17 mouse cellular contexts compared by ENCODE assay signal in genomic region chr5:73576708-73577107, GRCm38 (mm10). TPM values are rescaled to one million over a fixed set of nuclear protein-coding genes. Genes with fewer than 3 reads are reported as not detected.
DNase-seq lines count a peak whose midpoint lies in the region; TF ChIP-seq lines count a peak whose summit lies in the region.
"Had no signal": no experiment of that assay in that cellular context is flagged by ENCODE, and none has a peak within 500 bp of the region (broad histone marks: within the 10 kb centered on the region; RNA-seq: fewer than 3 reads in every experiment).

No protein-coding gene starts in this region.

- peak; percentile 84 for DNase-seq in heart, adult 11 months
- no peak for DNase-seq in heart, adult 18-20 months
- DNase-seq in left cerebral cortex, adult 2 months (ENCODE audit: extremely low spot score in 1 of 2, low spot score in 2 of 2), result peak in 1 of 2 experiments; percentile 36
- DNase-seq in left cerebral cortex, adult 11 months (ENCODE audit: low spot score), result no peak
- DNase-seq in brain, adult 2 months (ENCODE audit: low read depth, low spot score), result peak; percentile 79
- peak; percentile 57 to 60 for DNase-seq in left cerebral cortex, postnatal 36 days (ENCODE audit: low spot score in 2 of 2)
- no peak for DNase-seq in thymus, postnatal 4 days
- no peak for DNase-seq in B cell, adult 2 months
- DNase-seq: adrenal gland, adult 2 months; cerebellum, adult 2 months; heart, postnatal 4 days; liver; lung, adult 2 months had no signal

- peak overlapping the region; percentile 40; the same call in 1 of the 2 replicates for H3K27ac ChIP-seq in left cerebral cortex, adult 2 months
- H3K27ac ChIP-seq: heart, embryonic 13.5 days had no signal

- intact Hi-C loops in left cerebral cortex, adult 2 months (cut with DNase I), result no loop called here
- intact Hi-C loops in left cerebral cortex, postnatal 36 days (cut with DNase I), result loop anchor here (5.0 kb wide), 1 partner anchor 41 kb away; no protein-coding TSS in a partner anchor

- TF ChIP-seq CTCF in left cerebral cortex, adult 2 months (IDR thresholded peaks at IDR 0.05), result no peak

- H3K4me3 ChIP-seq in left cerebral cortex, adult 2 months, result no peak overlapping the region
- H3K4me3 ChIP-seq: heart, embryonic 13.5 days had no signal

RNA-seq across cellular contexts. Expression of gene Lrrc66, which starts 55.6 kb away (rescaled TPM):
- total RNA-seq in heart, adult 18-20 months (2021), result not detected
- not detected for total RNA-seq in left cerebral cortex, adult 2 months (2021)
- not detected for total RNA-seq in left cerebral cortex, postnatal 36 days (2021)
- total RNA-seq: adrenal gland, adult 2 months; ES-E14; left cerebral cortex, adult 8-10 months; monocyte, adult 5-6 weeks had no signal

Comparison
In these comparisons a context has a peak if more than half of its experiments do, and no peak if none do; other contexts are left out.
1. DNase-seq: peak in heart, adult 11 months (single experiment), brain, adult 2 months (single experiment) and left cerebral cortex, postnatal 36 days (2 of 2); none in heart, adult 18-20 months (0 of 2), left cerebral cortex, adult 11 months (single experiment), thymus, postnatal 4 days (single experiment) and B cell, adult 2 months (0 of 2).